Mouse (Mus musculus) left cerebral cortex, adult 9 months (tissue): Measurements from ENCODE around the gene Irf2bp2.

ENCODE experiments used
- DNase-seq, 2 experiments: peaks; one replicate each; pipeline ENCODE4 v3.0.0; 2022; ENCODE audit warnings: low spot score in 2 of 2

Gene Irf2bp2

DNA sequence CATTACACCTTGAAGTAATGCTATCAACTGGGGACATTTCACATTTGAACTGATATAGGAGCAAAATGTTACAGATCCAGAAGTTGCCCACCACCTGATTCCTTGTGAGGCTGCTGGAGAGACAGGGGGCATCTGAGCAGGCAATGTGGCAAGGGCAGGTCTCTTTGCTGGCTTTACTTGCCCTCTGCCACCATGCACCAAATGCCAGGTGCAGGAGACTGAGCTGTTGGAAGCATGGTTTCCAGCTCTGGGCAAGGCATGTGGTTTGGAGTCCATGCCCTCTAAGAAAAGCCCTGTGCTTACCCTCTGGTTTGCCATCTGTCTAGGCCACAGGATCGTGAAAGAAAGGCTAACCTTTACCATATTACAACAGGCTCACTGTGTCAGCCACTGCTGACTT, 24.1 kb downstream of the Irf2bp2 start:
- no peak for DNase-seq

GRCm38 (mm10) chr8:126567674-126568073, 26.1 kb downstream of the Irf2bp2 start:
- DNase-seq, result no peak

DNA sequence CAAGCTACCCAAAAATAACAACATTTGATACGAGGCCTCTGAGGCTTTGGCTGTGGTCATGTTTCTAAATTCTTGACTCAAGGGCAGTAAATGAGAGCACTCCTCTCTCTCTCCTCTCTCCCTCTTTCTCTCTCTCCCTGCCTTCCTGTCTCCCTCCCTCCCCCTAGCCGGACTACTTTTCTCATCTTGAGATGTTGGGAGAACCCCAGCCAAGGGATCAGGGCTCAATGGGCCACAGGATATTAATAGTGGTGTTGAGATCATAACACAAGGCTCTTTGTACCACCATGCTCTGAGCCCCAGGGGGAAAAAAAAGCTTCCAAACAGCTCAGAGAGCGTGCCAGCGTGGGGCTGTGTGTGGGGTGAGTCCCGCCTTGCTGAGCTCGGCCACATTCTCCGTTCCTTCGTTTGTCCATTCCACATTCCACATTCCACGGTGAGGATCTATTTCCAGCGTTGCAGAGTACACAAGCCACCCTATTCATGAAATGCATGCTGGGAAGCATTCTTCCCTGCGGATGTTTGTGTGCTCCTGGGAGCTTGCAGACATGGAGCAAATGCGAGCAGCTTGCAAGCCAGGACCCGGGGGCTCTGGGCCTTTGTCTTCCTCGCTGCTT, 27.2 kb downstream of the Irf2bp2 start:
- peak in 1 of 2 experiments; percentile 67 for DNase-seq

- DNase-seq, result no peak
These were observed 27.8 kb downstream of the Irf2bp2 start for GRCm38 (mm10) chr8:126565954-126566445.

DNA sequence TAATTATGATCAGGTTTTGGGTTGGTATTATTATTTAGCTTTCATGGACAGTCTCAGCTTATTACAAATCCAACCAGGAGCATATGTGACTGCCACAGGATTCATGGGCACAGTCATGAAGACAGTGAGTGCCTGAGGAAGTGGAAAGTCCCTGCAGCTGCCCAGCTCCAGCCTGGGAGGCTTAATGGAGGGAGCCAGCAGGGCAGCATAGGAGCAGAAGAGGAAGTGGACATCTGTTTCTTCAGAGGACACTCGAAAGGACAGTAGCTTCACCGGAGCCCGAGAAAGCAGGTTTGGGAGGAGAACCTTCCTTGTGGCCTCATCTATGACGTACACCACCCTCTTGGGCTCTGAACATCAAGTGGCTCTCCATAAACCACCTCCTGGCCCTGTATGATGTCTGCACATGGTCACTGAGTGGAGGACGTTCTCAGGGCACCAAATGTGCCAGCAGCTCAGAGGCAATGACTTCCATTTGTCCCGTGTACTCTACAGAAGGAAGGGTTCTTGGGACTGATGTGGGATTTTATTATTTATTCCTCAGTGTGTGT, 28.5 kb downstream of the Irf2bp2 start:
- no peak for DNase-seq

- DNase-seq, result no peak
These were observed 29.1 kb downstream of the Irf2bp2 start for GRCm38 (mm10) chr8:126564551-126565154.

- DNase-seq, result no peak
These were observed 32.4 kb downstream of the Irf2bp2 start for GRCm38 (mm10) chr8:126561316-126561841.

GRCm38 (mm10) chr8:126558400-126558953, 35.3 kb downstream of the Irf2bp2 start:
- DNase-seq, result no peak

DNA sequence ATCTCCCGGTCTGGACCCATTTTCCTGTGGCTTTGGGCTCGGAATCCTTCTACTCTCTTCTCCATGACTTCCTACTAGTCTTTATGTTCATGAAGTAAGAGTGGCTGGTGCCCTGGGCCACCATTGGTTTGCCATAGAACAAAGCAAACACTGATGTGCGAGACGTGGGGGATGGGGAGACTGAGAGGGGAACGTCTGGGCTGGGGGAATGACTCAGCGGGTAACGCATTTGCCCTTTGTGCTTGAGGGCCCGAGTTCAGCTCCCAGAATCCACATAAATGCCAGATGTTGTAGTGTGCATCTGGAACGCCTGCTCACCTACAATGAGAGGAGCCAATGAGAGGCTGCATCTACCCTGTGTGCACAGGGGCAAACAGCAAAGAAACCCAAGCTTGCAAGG, 36.4 kb downstream of the Irf2bp2 start:
- DNase-seq, result no peak

GRCm38 (mm10) chr8:126556691-126557090, 37.1 kb downstream of the Irf2bp2 start:
- DNase-seq, result no peak

DNA sequence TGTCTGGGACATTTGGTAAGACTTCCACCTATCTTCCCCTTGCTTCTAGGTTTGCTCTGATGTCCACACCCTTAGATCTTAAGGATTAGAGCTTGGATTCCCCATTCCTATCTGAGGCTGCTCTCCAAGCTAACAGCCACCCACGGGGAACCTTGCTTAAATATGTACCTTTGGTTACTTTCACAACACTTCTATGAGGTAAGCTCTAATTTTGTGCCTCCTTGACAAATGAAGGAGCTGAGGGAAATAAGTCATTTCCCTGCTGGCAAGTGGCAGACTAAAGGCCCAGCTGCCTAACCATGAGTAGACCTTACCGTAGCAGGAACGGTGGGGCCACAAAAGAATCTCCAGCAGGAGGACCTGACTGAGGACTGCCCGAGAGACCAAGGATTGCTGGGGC, 39.0 kb downstream of the Irf2bp2 start:
- DNase-seq, result no peak

- DNase-seq, result no peak
These were observed 41.9 kb downstream of the Irf2bp2 start for GRCm38 (mm10) chr8:126551871-126552270.

DNA sequence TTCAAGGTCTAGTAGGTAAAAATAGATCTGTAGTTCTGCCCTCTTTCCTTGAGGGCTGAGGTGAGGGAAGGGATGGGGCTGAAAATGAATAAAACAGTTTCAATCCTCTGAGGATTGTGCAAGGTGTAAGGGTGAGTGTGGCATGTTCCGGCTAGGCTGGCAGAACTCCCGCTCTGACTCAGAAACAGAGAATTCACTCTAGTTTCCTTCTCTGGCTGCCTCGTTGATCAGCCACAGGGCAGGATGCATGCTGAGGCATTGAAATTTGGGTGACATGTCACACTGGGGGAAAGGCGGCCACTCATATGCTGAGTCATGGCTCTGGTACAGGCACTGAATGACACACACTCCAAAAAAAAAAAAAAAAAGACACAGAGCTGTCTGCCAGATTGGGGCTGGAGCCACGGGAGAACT, 42.8 kb downstream of the Irf2bp2 start:
- no peak for DNase-seq

DNA sequence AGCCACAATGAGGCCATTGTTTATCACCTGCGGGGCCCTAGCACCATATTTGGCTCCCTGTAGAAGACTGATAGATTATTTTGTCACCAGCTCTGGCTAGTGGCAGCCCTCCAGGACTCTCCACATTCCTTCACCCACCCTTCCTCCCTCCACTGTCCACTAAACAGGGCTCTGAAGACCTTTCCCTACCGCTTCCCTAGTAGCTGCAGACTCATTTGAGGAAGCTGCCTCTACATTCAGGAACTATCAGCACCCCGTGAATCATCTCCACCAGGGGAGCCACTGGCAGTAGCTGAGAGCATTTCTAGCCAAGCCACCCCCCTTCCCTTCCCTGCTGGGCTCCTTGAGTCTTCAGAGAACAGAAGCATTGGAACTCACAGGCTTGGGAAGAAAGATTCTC, 45.9 kb downstream of the Irf2bp2 start:
- no peak for DNase-seq

- no peak for DNase-seq
These were observed 46.4 kb downstream of the Irf2bp2 start for GRCm38 (mm10) chr8:126547361-126547760.

GRCm38 (mm10) chr8:126546480-126546879, 47.3 kb downstream of the Irf2bp2 start:
- DNase-seq, result no peak

DNA sequence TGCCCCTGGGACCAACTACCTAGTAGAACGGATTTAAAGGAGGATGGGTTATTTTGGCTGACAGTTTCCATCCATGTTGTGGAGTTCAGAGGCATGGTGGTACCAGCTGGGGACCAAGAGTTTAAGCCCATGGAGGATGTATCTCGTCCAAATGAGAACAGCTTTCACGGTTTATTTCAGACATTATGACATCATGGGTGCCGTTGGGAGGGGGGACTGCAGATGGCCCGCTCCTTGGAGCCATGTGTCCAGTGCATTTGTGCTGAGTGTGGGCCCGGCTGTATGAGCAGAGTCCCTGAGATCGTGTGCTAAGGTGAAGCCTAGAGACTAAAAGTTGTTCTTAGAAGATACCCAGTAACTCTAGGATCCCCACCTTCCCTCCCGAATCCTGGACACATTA, 50.4 kb downstream of the Irf2bp2 start:
- DNase-seq, result no peak

DNA sequence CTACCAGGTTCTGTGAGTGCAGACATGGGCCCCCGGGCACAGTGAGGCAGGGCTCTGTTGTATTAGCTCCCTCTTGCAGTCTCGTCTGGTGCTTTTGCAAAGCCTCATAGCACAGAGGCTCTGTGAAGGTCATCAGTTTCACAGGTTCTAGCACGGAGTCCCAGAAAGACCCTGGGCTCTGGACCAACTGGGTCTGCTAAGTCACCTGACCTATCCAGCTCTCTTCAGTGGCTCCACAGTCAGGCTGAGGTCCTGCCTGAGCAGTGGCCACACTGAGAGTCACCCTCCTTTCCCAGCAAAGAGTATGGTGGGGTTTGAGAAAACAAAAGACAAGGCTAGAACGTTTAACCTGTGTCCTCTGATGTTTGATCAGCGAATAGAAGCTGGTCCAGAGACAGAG, 51.0 kb downstream of the Irf2bp2 start:
- DNase-seq, result no peak

- DNase-seq, result no peak
These were observed 51.6 kb downstream of the Irf2bp2 start for GRCm38 (mm10) chr8:126542090-126542689.

DNA sequence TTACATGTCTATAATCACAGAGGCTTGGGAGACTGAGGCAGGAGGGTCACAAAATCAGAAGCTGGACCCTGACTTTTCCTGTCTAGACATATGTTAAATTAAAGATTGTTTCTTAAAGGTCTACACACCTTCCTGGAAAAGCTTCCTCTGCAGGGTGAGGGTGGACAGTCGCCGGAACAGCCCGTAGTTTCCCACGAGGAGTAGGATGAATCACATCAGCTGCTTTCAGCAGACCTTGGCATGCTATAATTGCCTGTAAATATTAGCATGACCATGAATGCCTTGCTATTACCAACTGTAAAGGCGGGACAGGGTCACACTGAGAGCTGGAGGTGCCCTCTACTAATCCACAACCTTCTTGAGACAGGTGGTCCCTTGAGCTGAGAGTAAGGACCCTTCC, 53.5 kb downstream of the Irf2bp2 start:
- no peak for DNase-seq

DNA sequence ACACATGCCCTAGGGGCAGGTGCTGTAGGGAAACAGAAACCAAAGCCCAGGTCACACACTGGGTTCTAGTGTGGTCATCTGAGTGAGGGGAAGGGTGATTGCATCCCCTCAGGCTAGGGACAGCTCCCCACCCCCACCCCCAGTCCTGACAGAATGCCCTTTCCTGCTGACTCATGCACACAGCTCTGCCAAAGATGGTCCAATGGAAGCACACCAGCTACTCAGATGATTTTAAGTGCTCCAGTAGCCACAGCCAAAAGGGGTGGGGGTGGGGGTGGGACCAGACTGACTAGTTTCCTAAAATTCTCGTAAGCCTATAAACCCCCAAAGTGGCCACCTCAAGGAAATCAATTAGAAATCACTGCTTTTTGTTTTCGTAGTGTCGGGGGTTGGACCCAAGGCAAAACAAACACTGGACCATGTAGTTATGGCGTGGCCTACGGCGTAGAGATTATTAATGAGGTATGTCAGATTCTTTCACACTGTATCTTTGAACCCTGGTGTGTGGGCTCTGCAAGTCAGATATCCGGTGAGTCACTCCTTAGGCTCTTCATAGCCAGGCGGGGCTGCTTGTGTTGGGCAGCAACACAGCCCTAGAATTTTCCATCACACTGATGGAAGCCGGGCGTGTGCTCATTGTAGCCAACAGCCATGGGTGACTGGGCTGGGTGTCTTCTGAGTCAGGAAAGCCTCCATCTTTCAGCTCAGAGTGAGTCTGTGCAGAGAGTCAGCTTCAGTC, 54.3 kb downstream of the Irf2bp2 start:
- no peak for DNase-seq
